Comparison of ENCODE assay signal across 10 mouse cellular contexts in genomic region chr2:34773673-34774072, GRCm38 (mm10). TPM values are rescaled to one million over a fixed set of nuclear protein-coding genes. Genes with fewer than 3 reads are reported as not detected.
A peak's percentile ranks its signal among the peaks of the same experiment; 100 is the strongest.
DNase-seq lines count a peak whose midpoint lies in the region; ATAC-seq and TF ChIP-seq lines count a peak whose summit lies in the region.
"Had no signal": no experiment of that assay in that cellular context is flagged by ENCODE, and none has a peak within 500 bp of the region (broad histone marks: within the 10 kb centered on the region; RNA-seq: fewer than 3 reads in every experiment).

No protein-coding gene starts in this region.

- peaks cover 32% of the 10 kb centered on the region for H3K4me1 ChIP-seq in heart, embryonic 10.5 days
- H3K4me1 ChIP-seq in ES-E14 (ENCODE audit: control insufficient read depth in 2 of 2, insufficient read depth in 2 of 2, low read length in 2 of 2, poor library complexity in 1 of 2), result peaks cover 3 to 5% of the 10 kb centered on the region in 2 experiments; a peak in 1 of 4 replicates
- peaks cover 23% of the 10 kb centered on the region for H3K4me1 ChIP-seq in hindbrain, embryonic 11.5 days (replicated peaks; ENCODE audit: control insufficient read depth, insufficient read depth, low read length)
- H3K4me1 ChIP-seq in midbrain, embryonic 10.5 days, result peaks cover 56% of the 10 kb centered on the region

- peaks cover 63% of the 10 kb centered on the region for H3K36me3 ChIP-seq in heart, embryonic 10.5 days
- H3K36me3 ChIP-seq in ES-E14 (ENCODE audit: control insufficient read depth, insufficient read depth, low read length, poor library complexity, severe bottlenecking), result peaks cover 35% of the 10 kb centered on the region
- peaks cover 22% of the 10 kb centered on the region for H3K36me3 ChIP-seq in hindbrain, embryonic 11.5 days (ENCODE audit: control insufficient read depth, insufficient read depth, low read length)
- H3K36me3 ChIP-seq in midbrain, embryonic 10.5 days, result peaks cover 69% of the 10 kb centered on the region

- H3K27me3 ChIP-seq in heart, embryonic 10.5 days (ENCODE audit: insufficient read depth, poor library complexity, severe bottlenecking), result no peaks in the 10 kb centered on the region
- no peaks in the 10 kb centered on the region for H3K27me3 ChIP-seq in hindbrain, embryonic 11.5 days (ENCODE audit: control insufficient read depth, insufficient read depth, low read length)
- no peaks in the 10 kb centered on the region for H3K27me3 ChIP-seq in midbrain, embryonic 10.5 days (ENCODE audit: low read depth, poor library complexity, severe bottlenecking)

- no peak overlapping the region for H3K9ac ChIP-seq in ES-E14 (ENCODE audit: insufficient read depth, low read depth, low read length, poor library complexity, severe bottlenecking)
- H3K9ac ChIP-seq in hindbrain, embryonic 11.5 days (ENCODE audit: low read depth, low read length), result no peak overlapping the region; the same call in 1 of the 2 replicates

- no peak for ATAC-seq in hindbrain, embryonic 11.5 days (ENCODE audit: low FRiP score)

- H3K4me2 ChIP-seq in hindbrain, embryonic 11.5 days (replicated peaks; ENCODE audit: low read depth, low read length), result peak overlapping the region; percentile 67

- no peaks in the 10 kb centered on the region for H3K9me3 ChIP-seq in heart, embryonic 10.5 days
- H3K9me3 ChIP-seq in ES-E14 (ENCODE audit: control insufficient read depth, insufficient read depth, low read depth, low read length), result no peaks in the 10 kb centered on the region
- H3K9me3 ChIP-seq in hindbrain, embryonic 11.5 days (ENCODE audit: control insufficient read depth, low read length), result no peaks in the 10 kb centered on the region
- H3K9me3 ChIP-seq in midbrain, embryonic 10.5 days (replicated peaks), result no peaks in the 10 kb centered on the region

- WGBS in heart, embryonic 10.5 days, result 90% methylated on average over 4 of the region's 4 CpGs
- WGBS in hindbrain, embryonic 11.5 days, result 94% methylated on average over 4 of the region's 4 CpGs
- 91% methylated on average over 4 of the region's 4 CpGs for WGBS in midbrain, embryonic 10.5 days

- in situ Hi-C loops in ES-E14 (cut with MboI; ENCODE audit: low sequenced_read_pairs in 2 of 2, unreplicated experiment in 2 of 2), result no loop called here

- no peak overlapping the region for H3K27ac ChIP-seq in heart, embryonic 10.5 days
- H3K27ac ChIP-seq in ES-E14 (ENCODE audit: insufficient read depth, low read depth, low read length, poor library complexity, severe bottlenecking), result no peak overlapping the region
- no peak overlapping the region for H3K27ac ChIP-seq in hindbrain, embryonic 11.5 days (ENCODE audit: low read depth, low read length)
- H3K27ac ChIP-seq in midbrain, embryonic 10.5 days (replicated peaks), result no peak overlapping the region

- no peak for DNase-seq in heart, embryonic 10.5 days (ENCODE audit: low spot score)
- DNase-seq in heart, adult 18-20 months, result no peak
- no peak for DNase-seq in ES-E14 (ENCODE audit: low read depth, low spot score)
- no peak for DNase-seq in hindbrain, embryonic 11.5 days (ENCODE audit: low spot score)
- DNase-seq in midbrain, embryonic 10.5 days (ENCODE audit: low spot score), result no peak
- no peak for DNase-seq in cerebellum, postnatal 14 days
- DNase-seq in ovary, postnatal 14 days (ENCODE audit: low spot score), result no peak
- DNase-seq in frontal cortex, postnatal 10 days (ENCODE audit: low spot score in 2 of 2), result no peak
- DNase-seq: B cell, adult 2 months had no signal

- H3K4me3 ChIP-seq in heart, embryonic 10.5 days, result peak overlapping the region; percentile 100
- peak overlapping the region; percentile 1 to 82; a peak in 1 of 4 replicates for H3K4me3 ChIP-seq in ES-E14 (ENCODE audit: insufficient read depth in 1 of 2, low read depth in 1 of 2, low read length in 2 of 2, poor library complexity in 1 of 2, severe bottlenecking in 1 of 2)
- H3K4me3 ChIP-seq in hindbrain, embryonic 11.5 days (ENCODE audit: low read depth, low read length), result peak overlapping the region; percentile 95
- H3K4me3 ChIP-seq in midbrain, embryonic 10.5 days, result peak overlapping the region; percentile 100

TF ChIP-seq in ES-E14, 5 proteins besides CTCF, POLR2A, EP300 and RAD21:
- no peak for TF ChIP-seq ZC3H11A (IDR thresholded peaks at IDR 0.05; ENCODE audit: borderline replicate concordance, low read depth, low read length)
- TF ChIP-seq ZNF384 (IDR thresholded peaks at IDR 0.05; ENCODE audit: low read depth, low read length), result no peak
- no peak for TF ChIP-seq CHD2 (IDR thresholded peaks at IDR 0.05; ENCODE audit: low read depth, low read length)
- TF ChIP-seq HCFC1 (IDR thresholded peaks at IDR 0.05; ENCODE audit: borderline replicate concordance, insufficient read depth, low read length), result no peak
- no peak for TF ChIP-seq MAFK (IDR thresholded peaks at IDR 0.05; ENCODE audit: insufficient read depth, low read depth, low read length)

RNA-seq across cellular contexts. Expression of gene Hspa5, which starts 1.9 kb away (rescaled TPM):
- 1,119 and 1,337 TPM in 2 replicates for polyA plus RNA-seq in heart, embryonic 10.5 days (2016; fragmentation: Nextera tagmentation; extraction: Ambion mirVana)
- 100 to 1,000 TPM; 563 to 758 TPM for total RNA-seq in heart, adult 18-20 months (2021)
- total RNA-seq in ES-E14 (2012; rRNA removed), result 1,484 and 1,772 TPM in 2 replicates
- polyA plus RNA-seq in hindbrain, embryonic 11.5 days (2014; fragmentation: Nextera tagmentation; extraction: Ambion mirVana), result 838 and 881 TPM in 2 replicates
- polyA plus RNA-seq in midbrain, embryonic 10.5 days (2016; fragmentation: Nextera tagmentation; extraction: Ambion mirVana), result 811 and 977 TPM in 2 replicates

RNA-seq across cellular contexts. Expression of gene Gapvd1, which starts 18.6 kb away (rescaled TPM):
- polyA plus RNA-seq in heart, embryonic 10.5 days (2016; fragmentation: Nextera tagmentation; extraction: Ambion mirVana), result 63.7 and 80.0 TPM in 2 replicates
- 10 to 100 TPM; 39.7 to 40.2 TPM for total RNA-seq in heart, adult 18-20 months (2021)
- 41.1 and 47.0 TPM in 2 replicates for total RNA-seq in ES-E14 (2012; rRNA removed)
- polyA plus RNA-seq in hindbrain, embryonic 11.5 days (2014; fragmentation: Nextera tagmentation; extraction: Ambion mirVana), result 94.0 and 108 TPM in 2 replicates
- 87.0 and 96.2 TPM in 2 replicates for polyA plus RNA-seq in midbrain, embryonic 10.5 days (2016; fragmentation: Nextera tagmentation; extraction: Ambion mirVana)

RNA-seq across cellular contexts. Expression of gene Rabepk, which starts 26.0 kb away (rescaled TPM):
- polyA plus RNA-seq in heart, embryonic 10.5 days (2016; fragmentation: Nextera tagmentation; extraction: Ambion mirVana), result 39.3 and 40.2 TPM in 2 replicates
- 10 to 100 TPM; 13.5 to 15.5 TPM for total RNA-seq in heart, adult 18-20 months (2021)
- 32.7 and 34.7 TPM in 2 replicates for total RNA-seq in ES-E14 (2012; rRNA removed)
- 33.2 and 36.0 TPM in 2 replicates for polyA plus RNA-seq in hindbrain, embryonic 11.5 days (2014; fragmentation: Nextera tagmentation; extraction: Ambion mirVana)
- 40.3 and 41.6 TPM in 2 replicates for polyA plus RNA-seq in midbrain, embryonic 10.5 days (2016; fragmentation: Nextera tagmentation; extraction: Ambion mirVana)

RNA-seq across cellular contexts. Expression of gene Fbxw2, which starts 52.4 kb away (rescaled TPM):
- polyA plus RNA-seq in heart, embryonic 10.5 days (2016; fragmentation: Nextera tagmentation; extraction: Ambion mirVana), result 60.1 and 74.5 TPM in 2 replicates
- 10 to 100 TPM; 46.9 to 49.2 TPM for total RNA-seq in heart, adult 18-20 months (2021)
- 50.9 and 57.2 TPM in 2 replicates for total RNA-seq in ES-E14 (2012; rRNA removed)
- polyA plus RNA-seq in hindbrain, embryonic 11.5 days (2014; fragmentation: Nextera tagmentation; extraction: Ambion mirVana), result 63.5 and 65.6 TPM in 2 replicates
- polyA plus RNA-seq in midbrain, embryonic 10.5 days (2016; fragmentation: Nextera tagmentation; extraction: Ambion mirVana), result 74.0 and 80.3 TPM in 2 replicates

RNA-seq across cellular contexts. Expression of gene Gm34653, which starts 59.1 kb away (rescaled TPM):
- polyA plus RNA-seq in heart, embryonic 10.5 days (2016; fragmentation: Nextera tagmentation; extraction: Ambion mirVana), result not detected in 2 replicates
- total RNA-seq in heart, adult 18-20 months (2021), result not detected
- total RNA-seq in ES-E14 (2012; rRNA removed), result 0.53 and 0.62 TPM in 2 replicates
- polyA plus RNA-seq in hindbrain, embryonic 11.5 days (2014; fragmentation: Nextera tagmentation; extraction: Ambion mirVana), result 0.11 TPM in 1 of 2 replicates, not detected in the other
- polyA plus RNA-seq in midbrain, embryonic 10.5 days (2016; fragmentation: Nextera tagmentation; extraction: Ambion mirVana), result not detected in 2 replicates
- total RNA-seq: layer of hippocampus, postnatal 25 days had no signal

Comparison
In these comparisons a context has a peak if more than half of its experiments do, and no peak if none do; other contexts are left out.
1. H3K4me3 ChIP-seq: peak in every context shown above with its lines; median percentile 100 in heart, embryonic 10.5 days; 100 in midbrain, embryonic 10.5 days; 95 in hindbrain, embryonic 11.5 days; 42 in ES-E14.